Mouse (Mus musculus): ENCODE measurements at regions not wholly inside any gene's neighbourhood (a gene's known extent, or its start where the extent isn't known, plus 50 kb on each side); places are given as distances from the start of the nearest gene placed in this dataset.

DNA sequence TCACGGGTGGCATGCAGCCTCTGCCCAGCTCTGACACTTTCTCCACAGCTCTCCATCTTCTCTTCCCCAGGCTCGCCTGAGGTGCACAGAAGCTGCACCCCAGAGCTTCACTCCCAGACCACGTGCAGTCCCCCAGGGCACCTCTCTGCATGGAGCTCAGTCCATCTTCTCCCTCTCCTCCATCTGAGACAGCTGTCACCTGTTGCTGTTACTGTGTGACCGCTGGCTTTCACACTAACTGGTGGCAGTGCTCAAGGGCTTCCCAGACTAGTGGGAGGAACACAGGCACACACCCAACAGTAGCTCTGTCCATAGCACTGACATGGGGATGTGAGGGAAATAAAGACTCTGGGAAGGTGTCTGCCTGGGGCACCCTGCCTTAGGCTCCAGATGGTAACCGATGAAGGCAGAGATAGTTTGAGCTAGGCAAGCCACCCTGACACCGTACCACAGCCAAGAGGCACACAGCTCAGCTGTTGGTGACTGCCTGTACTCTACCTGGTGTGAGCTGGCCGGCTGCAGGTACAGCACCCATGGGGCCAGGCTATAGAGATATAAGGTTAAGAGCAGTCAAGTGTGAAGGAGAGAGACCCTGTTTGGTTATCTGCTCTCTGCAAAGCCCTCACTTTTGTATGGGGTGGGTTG, 94.9 kb downstream of the 1810010D01Rik start:
- no peaks in the 10 kb centered on the region for H3K36me3 ChIP-seq

DNA sequence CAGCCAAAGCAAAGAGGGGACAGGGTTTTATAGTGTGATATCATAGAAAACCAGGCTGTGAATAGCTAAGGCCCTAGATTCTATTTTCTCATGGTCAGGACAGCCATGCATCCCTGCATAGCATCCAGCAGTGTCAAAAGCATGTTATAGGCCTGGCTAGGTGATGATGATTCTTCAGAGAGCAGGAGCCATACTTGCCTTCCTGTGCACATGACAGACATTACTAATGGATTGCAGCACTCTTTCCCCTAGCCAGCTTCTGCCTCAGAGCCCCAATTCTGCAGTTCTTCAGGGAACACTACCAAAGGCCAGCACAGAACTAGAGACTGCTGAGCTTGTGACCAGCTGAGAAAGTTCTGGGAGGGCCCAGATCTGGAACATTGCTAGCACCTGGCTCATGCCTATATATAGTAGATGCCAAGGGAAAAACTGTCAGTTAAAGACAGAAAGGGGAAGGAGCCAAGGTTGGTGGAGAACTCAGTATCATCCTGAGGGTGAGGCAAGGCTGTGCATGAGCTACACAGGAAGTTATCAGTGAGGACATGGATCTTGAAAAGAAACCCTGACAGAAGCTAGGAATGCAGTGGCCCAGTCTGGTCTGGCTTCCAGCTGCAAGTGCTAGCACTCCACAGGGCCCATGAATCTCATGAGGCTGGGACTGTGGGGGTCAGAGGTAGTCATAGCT, 95.6 kb downstream of the 1810010D01Rik start:
- Histone ChIP-seq H3K9ac (no peak overlapping the region), H3K4me2 (peak overlapping the region; percentile 58), H3K27me3 (no peaks in the 10 kb centered on the region), H3K36me3 (no peaks in the 10 kb centered on the region), H3K9me3 (replicated peaks) (no peaks in the 10 kb centered on the region), H3K4me3 (no peak overlapping the region; the same call in 1 of the 2 replicates), H3K4me1 (replicated peaks) (peaks cover 38% of the 10 kb centered on the region), H3K27ac (peak overlapping the region; percentile 90)
- ATAC-seq (replicated peaks; ENCODE audit: insufficient number of reproducible peaks, insufficient read depth, low FRiP score, low read depth) = no peak

More for the DNA sequence above, 94.9 kb downstream of the 1810010D01Rik start:
- H3K4me1 ChIP-seq (replicated peaks) = peaks cover 38% of the 10 kb centered on the region
- no peak for ATAC-seq (replicated peaks; ENCODE audit: insufficient number of reproducible peaks, insufficient read depth, low FRiP score, low read depth)
- H3K4me2 ChIP-seq = no peak overlapping the region
- H3K27ac ChIP-seq = peak overlapping the region; percentile 90
- H3K9me3 ChIP-seq (replicated peaks) = no peaks in the 10 kb centered on the region
- H3K4me3 ChIP-seq = no peak overlapping the region
- H3K9ac ChIP-seq = no peak overlapping the region
- whole genome bisulfite sequencing = 78% methylated on average over 7 of the region's 7 CpGs
- no peaks in the 10 kb centered on the region for H3K27me3 ChIP-seq

DNA sequence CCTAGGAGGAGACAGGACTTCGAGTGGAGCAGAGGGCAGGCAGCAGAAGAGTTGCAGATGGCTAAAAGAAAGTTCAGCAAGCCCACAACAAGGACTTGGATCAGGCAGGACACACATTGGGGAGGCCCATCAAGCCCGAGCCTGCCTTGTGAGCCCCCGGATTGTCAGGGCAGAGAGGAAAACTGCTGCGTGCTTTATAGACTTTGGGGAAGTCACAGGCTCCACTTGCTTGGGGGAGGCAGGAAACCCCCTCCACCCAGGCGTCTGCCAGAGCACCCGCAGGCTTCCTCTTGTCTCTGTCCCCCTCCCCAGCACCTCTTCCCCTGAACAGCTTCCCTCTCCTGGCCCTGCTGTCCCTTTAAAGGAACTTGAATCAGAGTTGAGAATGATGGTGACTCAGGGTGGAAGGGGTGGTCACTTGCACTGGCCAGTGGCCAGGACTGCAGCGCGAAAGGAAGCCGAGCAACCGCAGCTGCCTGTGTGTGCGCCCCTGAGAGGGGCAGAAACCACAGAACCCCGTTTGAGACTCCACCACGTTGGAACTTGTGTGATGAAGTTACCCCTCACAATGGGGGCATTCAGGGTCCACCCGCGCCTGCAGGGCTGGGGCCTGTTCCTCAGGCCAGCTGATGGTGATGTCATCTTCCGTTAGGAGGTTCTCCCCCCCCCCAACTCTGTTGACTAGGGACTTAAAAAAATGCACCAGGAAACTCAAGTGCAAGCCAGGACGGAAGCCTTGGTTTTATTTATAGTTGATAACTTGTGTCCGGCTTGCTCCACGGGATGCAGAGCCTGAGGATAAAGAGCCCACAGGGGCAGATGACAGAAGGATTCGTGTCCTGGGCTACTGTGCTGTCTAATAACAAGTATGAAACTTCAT, 96.4 kb downstream of the 1810010D01Rik start:
- 13% methylated on average over 20 of the region's 20 CpGs for WGBS

DNA sequence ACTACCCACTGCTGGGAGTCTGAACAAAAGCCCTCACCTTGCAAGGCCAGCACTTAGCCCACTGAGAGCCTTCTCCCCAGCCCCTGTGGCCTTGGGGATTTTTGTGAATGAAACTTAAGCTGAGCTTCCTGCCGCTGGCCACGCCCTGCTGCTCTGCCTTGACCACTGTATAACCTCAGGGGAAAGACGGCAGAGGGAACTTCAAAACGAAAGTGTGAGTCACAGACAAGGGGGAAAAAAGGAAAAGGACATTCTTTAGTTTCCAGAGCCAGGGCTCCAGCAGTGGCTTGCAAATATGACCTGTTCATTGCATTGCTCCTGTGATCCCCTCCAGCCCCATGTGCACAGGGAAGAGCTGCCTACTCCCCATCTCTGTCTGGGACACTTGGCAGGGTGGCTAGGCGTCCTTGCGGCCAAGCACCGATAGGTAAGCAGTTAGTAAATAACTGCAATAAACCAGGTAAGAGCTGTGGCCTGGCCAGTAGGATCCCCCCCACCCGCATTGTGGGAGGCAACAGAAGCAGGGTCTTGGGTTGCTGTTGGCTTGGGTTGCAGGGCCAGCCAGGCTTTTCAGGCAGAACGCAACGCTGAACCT, 97.2 kb downstream of the 1810010D01Rik start:
- peak overlapping the region; percentile 25 for H3K9ac ChIP-seq
- no peak; the same call in 1 of the 2 replicates for ATAC-seq (replicated peaks; ENCODE audit: insufficient number of reproducible peaks, insufficient read depth, low FRiP score, low read depth)
- H3K27me3 ChIP-seq = no peaks in the 10 kb centered on the region
- no peaks in the 10 kb centered on the region for H3K9me3 ChIP-seq (replicated peaks)
- no peaks in the 10 kb centered on the region for H3K36me3 ChIP-seq
- 33% methylated on average over 10 of the region's 10 CpGs for WGBS
- 0 out of 2 replicates have a peak overlapping the region, but pooled peaks have one; percentile 26 for H3K4me3 ChIP-seq
- peak overlapping the region; percentile 58 for H3K4me2 ChIP-seq
- peak overlapping the region; percentile 90 for H3K27ac ChIP-seq
- H3K4me1 ChIP-seq (replicated peaks) = peaks cover 40% of the 10 kb centered on the region

More for the DNA sequence above, 96.4 kb downstream of the 1810010D01Rik start:
- H3K9ac ChIP-seq = peak overlapping the region; percentile 25
- no peaks in the 10 kb centered on the region for H3K9me3 ChIP-seq (replicated peaks)
- peak; percentile 79 for ATAC-seq (replicated peaks; ENCODE audit: insufficient number of reproducible peaks, insufficient read depth, low FRiP score, low read depth)
- H3K36me3 ChIP-seq = no peaks in the 10 kb centered on the region
- H3K4me1 ChIP-seq (replicated peaks) = peaks cover 39% of the 10 kb centered on the region
- H3K4me3 ChIP-seq = peak overlapping the region; percentile 26
- H3K27me3 ChIP-seq = no peaks in the 10 kb centered on the region
- peak overlapping the region; percentile 90 for H3K27ac ChIP-seq
- peak overlapping the region; percentile 58 for H3K4me2 ChIP-seq

DNA sequence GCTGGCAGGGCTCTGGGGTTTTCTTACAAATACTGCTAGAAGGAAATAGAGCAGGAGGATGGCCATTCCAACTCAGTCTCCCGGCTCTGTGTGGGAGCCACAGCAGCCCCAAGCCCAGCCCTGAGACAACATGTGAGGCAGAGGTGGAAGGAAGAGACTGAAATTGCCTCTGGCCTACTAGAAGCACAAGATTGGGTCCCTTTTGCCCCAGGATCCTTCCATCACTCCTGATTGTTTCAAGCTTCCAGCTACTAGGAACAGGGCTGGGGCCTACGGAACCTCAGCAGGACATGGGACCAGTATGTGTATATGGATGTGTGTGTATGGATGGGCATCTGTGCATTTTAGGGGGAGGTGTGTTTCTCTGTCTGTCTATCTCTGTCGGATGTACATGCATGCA, 97.9 kb downstream of the 1810010D01Rik start:
- 73% methylated on average over 3 of the region's 3 CpGs for WGBS

DNA sequence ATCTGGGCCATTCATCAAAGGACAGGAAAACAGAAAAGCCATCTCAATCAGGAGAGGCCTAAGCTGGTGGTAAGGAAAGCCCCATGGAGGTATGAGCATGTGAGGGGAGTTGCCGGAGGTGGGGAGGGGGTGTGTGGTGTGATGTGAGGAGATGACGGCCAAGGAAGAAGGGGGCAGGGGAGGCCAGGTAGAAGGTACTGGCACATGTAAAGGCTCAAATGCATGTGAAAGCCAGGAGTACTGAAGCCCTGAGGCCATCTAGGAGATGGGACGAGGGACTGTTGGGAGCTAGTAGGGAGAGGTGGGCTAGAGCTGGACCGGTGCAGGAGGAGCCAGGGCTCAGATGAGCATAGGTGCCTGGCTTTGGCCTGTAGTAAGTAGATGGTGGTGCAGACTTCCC, 98.4 kb downstream of the 1810010D01Rik start:
- Histone ChIP-seq H3K9ac (no peak overlapping the region), H3K36me3 (no peaks in the 10 kb centered on the region), H3K27ac (no peak overlapping the region), H3K9me3 (replicated peaks) (no peaks in the 10 kb centered on the region), H3K4me3 (no peak overlapping the region), H3K4me2 (no peak overlapping the region), H3K27me3 (no peaks in the 10 kb centered on the region), H3K4me1 (replicated peaks) (peaks cover 40% of the 10 kb centered on the region)
- 89% methylated on average over 4 of the region's 4 CpGs for WGBS
- ATAC-seq (replicated peaks; ENCODE audit: insufficient number of reproducible peaks, insufficient read depth, low FRiP score, low read depth) = no peak

More for the DNA sequence above, 97.9 kb downstream of the 1810010D01Rik start:
- Histone ChIP-seq H3K4me2 (no peak overlapping the region), H3K4me1 (replicated peaks) (peaks cover 40% of the 10 kb centered on the region), H3K9ac (no peak overlapping the region), H3K27ac (peak overlapping the region; percentile 90; the same call in 1 of the 2 replicates), H3K27me3 (no peaks in the 10 kb centered on the region), H3K4me3 (no peak overlapping the region), H3K9me3 (replicated peaks) (no peaks in the 10 kb centered on the region), H3K36me3 (no peaks in the 10 kb centered on the region)
- no peak for ATAC-seq (replicated peaks; ENCODE audit: insufficient number of reproducible peaks, insufficient read depth, low FRiP score, low read depth)

DNA sequence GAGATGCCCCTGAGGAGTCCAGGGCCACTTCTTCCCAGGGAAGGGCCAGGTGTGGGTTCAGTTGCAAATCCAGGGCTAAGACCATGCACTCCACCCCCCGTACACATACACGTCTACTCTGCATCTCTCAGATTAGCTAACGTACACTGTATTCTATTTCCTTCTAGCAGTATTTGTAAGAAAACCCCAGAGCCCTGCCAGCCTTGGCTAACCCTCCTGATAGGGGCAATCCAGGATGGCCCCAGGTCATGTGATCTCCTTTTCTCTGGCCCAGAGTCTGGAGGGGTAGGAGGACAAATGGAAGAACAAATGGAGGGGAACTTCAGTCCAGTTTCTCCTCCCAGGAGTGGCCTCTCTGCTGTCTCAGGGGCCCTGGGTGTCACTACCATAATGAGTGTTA, 98.9 kb downstream of the 1810010D01Rik start:
- 85% methylated on average over 3 of the region's 3 CpGs for WGBS
- Histone ChIP-seq H3K36me3 (no peaks in the 10 kb centered on the region), H3K9ac (no peak overlapping the region), H3K4me2 (no peak overlapping the region), H3K27me3 (no peaks in the 10 kb centered on the region), H3K27ac (no peak overlapping the region), H3K9me3 (replicated peaks) (no peaks in the 10 kb centered on the region), H3K4me1 (replicated peaks) (peaks cover 36% of the 10 kb centered on the region), H3K4me3 (no peak overlapping the region)
- ATAC-seq (replicated peaks; ENCODE audit: insufficient number of reproducible peaks, insufficient read depth, low FRiP score, low read depth) = no peak

DNA sequence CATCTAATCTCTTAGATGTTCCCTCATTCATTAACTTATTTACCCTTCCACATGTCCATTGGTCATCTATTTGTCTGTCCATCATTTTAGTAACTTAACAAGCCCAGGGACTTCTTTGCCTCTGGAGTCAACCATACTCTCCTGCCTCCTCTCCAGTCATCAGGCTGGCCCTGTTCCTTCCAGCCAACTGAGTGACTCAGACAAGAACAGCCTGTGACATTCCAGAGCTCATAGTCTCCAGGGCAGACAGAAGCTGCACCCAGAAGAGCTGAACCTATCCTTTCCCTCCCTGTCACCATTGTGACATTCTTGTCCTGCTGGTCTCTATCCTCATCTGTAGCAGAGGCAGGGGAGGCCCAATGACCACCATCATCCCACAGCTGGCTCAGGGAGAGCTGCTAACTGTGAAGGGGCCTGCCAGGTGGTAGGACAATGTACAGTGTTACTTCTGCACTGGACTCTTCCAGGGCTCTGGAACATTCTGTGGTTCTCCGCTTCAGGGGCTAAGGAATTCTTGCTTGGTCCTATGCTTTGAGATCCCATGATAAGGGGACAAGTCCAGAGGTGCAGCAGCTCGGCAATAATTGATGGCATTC, 100.2 kb downstream of the 1810010D01Rik start:
- no peak for ATAC-seq (replicated peaks; ENCODE audit: insufficient number of reproducible peaks, insufficient read depth, low FRiP score, low read depth)
- no peak overlapping the region for H3K9ac ChIP-seq

DNA sequence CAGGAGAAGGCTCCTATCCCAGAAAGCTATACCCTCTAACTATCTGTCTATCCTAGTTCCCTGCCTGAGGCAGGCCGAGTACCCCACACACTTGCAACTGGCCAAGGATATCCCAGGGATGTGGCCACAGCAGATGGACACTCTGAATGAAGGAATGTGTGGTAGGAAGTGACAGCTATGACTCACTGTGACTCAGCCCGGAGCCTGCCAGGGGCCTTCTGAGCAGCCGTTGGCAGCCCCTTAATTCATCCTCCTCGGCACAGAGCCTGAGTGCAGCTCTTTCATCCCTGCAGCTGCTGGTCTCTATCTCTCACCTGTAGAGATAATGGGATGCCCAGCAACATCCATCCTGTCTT, 101.4 kb downstream of the 1810010D01Rik start:
- no peak for ATAC-seq (replicated peaks; ENCODE audit: insufficient number of reproducible peaks, insufficient read depth, low FRiP score, low read depth)
- Histone ChIP-seq H3K27ac (no peak overlapping the region), H3K9me3 (replicated peaks) (no peaks in the 10 kb centered on the region), H3K4me2 (no peak overlapping the region), H3K9ac (no peak overlapping the region), H3K27me3 (no peaks in the 10 kb centered on the region), H3K4me1 (replicated peaks) (peaks cover 27% of the 10 kb centered on the region), H3K4me3 (no peak overlapping the region), H3K36me3 (no peaks in the 10 kb centered on the region)
- WGBS = 33% methylated on average over 4 of the region's 4 CpGs

More for the DNA sequence above, 100.2 kb downstream of the 1810010D01Rik start:
- H3K4me1 ChIP-seq (replicated peaks) = peaks cover 32% of the 10 kb centered on the region
- no peak overlapping the region for H3K4me3 ChIP-seq
- H3K36me3 ChIP-seq = no peaks in the 10 kb centered on the region
- no peak overlapping the region for H3K27ac ChIP-seq
- no peaks in the 10 kb centered on the region for H3K9me3 ChIP-seq (replicated peaks)
- WGBS = 81% methylated on average over 2 of the region's 2 CpGs
- H3K4me2 ChIP-seq = no peak overlapping the region
- no peaks in the 10 kb centered on the region for H3K27me3 ChIP-seq

DNA sequence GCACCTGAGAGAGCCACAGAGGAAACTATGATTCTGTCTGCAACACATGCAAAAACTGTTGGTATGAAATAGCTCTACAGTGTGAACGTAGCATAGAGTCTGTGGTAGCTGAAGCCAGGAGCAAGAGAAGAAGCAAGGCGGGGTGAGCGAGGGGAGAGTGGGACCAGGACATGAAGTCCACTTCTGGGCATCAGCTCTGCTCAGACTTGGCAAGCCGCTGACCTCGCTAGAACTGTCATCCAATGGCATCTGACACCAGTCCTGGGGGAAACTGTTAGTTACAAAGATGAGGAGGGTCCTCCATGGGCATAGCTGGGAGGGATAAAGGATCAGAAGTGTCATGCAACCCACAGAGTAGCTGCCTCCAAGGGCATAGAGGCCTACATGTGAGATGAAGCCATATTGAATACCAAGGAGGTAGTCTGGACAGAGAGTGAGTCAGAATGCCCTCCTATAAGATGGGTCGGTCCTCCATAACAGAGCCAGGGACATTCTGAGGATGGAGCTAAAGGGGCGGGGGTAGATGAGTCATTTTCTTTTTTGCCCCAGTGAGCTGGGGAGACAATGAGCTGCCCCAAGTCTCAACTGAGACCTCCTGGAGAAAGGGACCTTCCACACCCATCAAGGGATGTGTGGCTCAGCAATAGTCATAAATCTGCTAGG, 102.0 kb downstream of the 1810010D01Rik start:
- Histone ChIP-seq H3K27ac (no peak overlapping the region), H3K4me3 (no peak overlapping the region), H3K4me2 (no peak overlapping the region), H3K9me3 (replicated peaks) (no peaks in the 10 kb centered on the region), H3K4me1 (replicated peaks) (peaks cover 22% of the 10 kb centered on the region), H3K27me3 (no peaks in the 10 kb centered on the region), H3K9ac (no peak overlapping the region), H3K36me3 (no peaks in the 10 kb centered on the region)
- ATAC-seq (replicated peaks; ENCODE audit: insufficient number of reproducible peaks, insufficient read depth, low FRiP score, low read depth) = no peak
- 86% methylated on average over 7 of the region's 7 CpGs for WGBS
